Mouse (Mus musculus): Measurements from ENCODE around the gene Chn1.

Chn1 gene

GRCm38 (mm10) chr2:73591246-73591645, 183.9 kb downstream of the Chn1 start:
- DNase-seq (ENCODE audit: low spot score), result no peak

- DNase-seq (ENCODE audit: low spot score), result no peak
Observed at GRCm38 (mm10) chr2:73590106-73590505, 185.0 kb downstream of the Chn1 start.

- no peak for DNase-seq (ENCODE audit: low spot score)
Observed at GRCm38 (mm10) chr2:73588951-73589350, 186.2 kb downstream of the Chn1 start.

- DNase-seq (ENCODE audit: low spot score), result no peak
Observed at GRCm38 (mm10) chr2:73587109-73587506, 188.0 kb downstream of the Chn1 start.

- DNase-seq (ENCODE audit: low spot score), result no peak
Observed at GRCm38 (mm10) chr2:73586392-73587108, 188.6 kb downstream of the Chn1 start.

GRCm38 (mm10) chr2:73585347-73585831, 189.8 kb downstream of the Chn1 start:
- no peak for DNase-seq (ENCODE audit: low spot score)

- DNase-seq (ENCODE audit: low spot score), result peak; percentile 89
Observed at GRCm38 (mm10) chr2:73584645-73585346, 190.3 kb downstream of the Chn1 start.

GRCm38 (mm10) chr2:73580720-73581119, 194.4 kb downstream of the Chn1 start:
- no peak for DNase-seq (ENCODE audit: low spot score)

GRCm38 (mm10) chr2:73580166-73580565, 195.0 kb downstream of the Chn1 start, which contains the start of gene Chrna1:
Gene Chrna1, minus strand, starts transcription at chr2:73580338.
- no peak for DNase-seq (ENCODE audit: low spot score)

GRCm38 (mm10) chr2:73579168-73579567, 196.0 kb downstream of the Chn1 start:
- DNase-seq (ENCODE audit: low spot score), result no peak

- DNase-seq (ENCODE audit: low spot score), result no peak
Observed at GRCm38 (mm10) chr2:73574418-73574817, 200.7 kb downstream of the Chn1 start.

- no peak for DNase-seq (ENCODE audit: low spot score)
Observed at GRCm38 (mm10) chr2:73573556-73573955, 201.6 kb downstream of the Chn1 start.

GRCm38 (mm10) chr2:73572539-73573372, 202.4 kb downstream of the Chn1 start:
- DNase-seq (ENCODE audit: low spot score), result peak; percentile 80

GRCm38 (mm10) chr2:73571901-73572300, 203.2 kb downstream of the Chn1 start:
- DNase-seq (ENCODE audit: low spot score), result no peak

GRCm38 (mm10) chr2:73571304-73571703, 203.8 kb downstream of the Chn1 start:
- no peak for DNase-seq (ENCODE audit: low spot score)

GRCm38 (mm10) chr2:73566989-73567605, 208.0 kb downstream of the Chn1 start:
- peak; percentile 61 for DNase-seq (ENCODE audit: low spot score)

- DNase-seq (ENCODE audit: low spot score), result peak; percentile 60
Observed at GRCm38 (mm10) chr2:73566162-73566561, 209.0 kb downstream of the Chn1 start.

- no peak for DNase-seq (ENCODE audit: low spot score)
Observed at GRCm38 (mm10) chr2:73563690-73564089, 211.5 kb downstream of the Chn1 start.

GRCm38 (mm10) chr2:73562656-73563055, 212.5 kb downstream of the Chn1 start:
- no peak for DNase-seq (ENCODE audit: low spot score)

GRCm38 (mm10) chr2:73561665-73562063, 213.5 kb downstream of the Chn1 start:
- no peak for DNase-seq (ENCODE audit: low spot score)

- DNase-seq (ENCODE audit: low spot score), result no peak
Observed at GRCm38 (mm10) chr2:73560899-73561664, 214.1 kb downstream of the Chn1 start.

All from testis, postnatal 10 days (tissue).